Mouse (Mus musculus) heart, postnatal 0 days (tissue): ENCODE data around the gene Rfc4. TPM values are rescaled to one million over a fixed set of nuclear protein-coding genes. Genes with fewer than 3 reads are reported as not detected.

Source experiments
- microRNA-seq: library from miRNA; unstranded; fragments of <30 nt; microRNA quantifications from one replicate; pipeline ENCODE4, GENCODE M21; 2016
- polyA plus RNA-seq: library from polyadenylated mRNA; unstranded; fragments of >200 nt; fragmentation: Nextera tagmentation; extraction: Ambion mirVana; gene quantifications from 2 replicates; pipeline ENCODE4 v1.2.1, GENCODE M21; 2015
- total RNA-seq: library from RNA; depleted of rRNA; stranded (reverse); fragments of >200 nt; gene quantifications from 2 replicates; pipeline ENCODE4 v1.2.3, GENCODE M21; 2014; ENCODE audit warnings: low replicate concordance; rRNA removed

The Rfc4 gene
- total and polyA plus RNA-seq, 2 experiments from 2014 or later: 16.8 to 38.1 TPM

Small RNA genes lying within 50 kb of the gene (microRNA-seq; reads per million reads assigned to microRNA genes)
- gene Gm49346: not detected

Other genes starting within 250 kb of the Rfc4 start
- 43.4 and 62.1 TPM in 2 replicates for gene Ahsg, start 236.5 kb downstream of the Rfc4 start, total RNA-seq
- gene Ahsg, start 236.5 kb downstream of the Rfc4 start, polyA plus RNA-seq: 11.1 and 13.0 TPM in 2 replicates
- not detected in 2 replicates for gene Fetub, start 209.4 kb downstream of the Rfc4 start, total RNA-seq
- 0.30 TPM in 1 of 2 replicates, not detected in the other for gene Fetub, start 209.4 kb downstream of the Rfc4 start, polyA plus RNA-seq
- gene Hrg, start 176.7 kb downstream of the Rfc4 start, total RNA-seq: not detected in 2 replicates
- gene Hrg, start 176.7 kb downstream of the Rfc4 start, polyA plus RNA-seq: not detected in 2 replicates
- gene Kng2, start 98.3 kb downstream of the Rfc4 start, total RNA-seq: not detected in 2 replicates
- 0.15 TPM in 1 of 2 replicates, not detected in the other for gene Kng2, start 98.3 kb downstream of the Rfc4 start, polyA plus RNA-seq
- 0.46 and 1.3 TPM in 2 replicates for gene Kng1, start 69.9 kb downstream of the Rfc4 start, total RNA-seq
- 0.18 and 0.26 TPM in 2 replicates for gene Kng1, start 69.9 kb downstream of the Rfc4 start, polyA plus RNA-seq
- 229 and 270 TPM in 2 replicates for gene Eif4a2, start 20.3 kb downstream of the Rfc4 start, total RNA-seq
- 97.3 and 106 TPM in 2 replicates for gene Eif4a2, start 20.3 kb downstream of the Rfc4 start, polyA plus RNA-seq
- 0.73 TPM in 1 of 2 replicates, not detected in the other for gene Adipoq, start 18.8 kb upstream of the Rfc4 start, total RNA-seq
- 0.20 and 1.0 TPM in 2 replicates for gene Adipoq, start 18.8 kb upstream of the Rfc4 start, polyA plus RNA-seq
- 23.5 and 34.4 TPM in 2 replicates for gene St6gal1, start 97.0 kb upstream of the Rfc4 start, total RNA-seq
- gene St6gal1, start 97.0 kb upstream of the Rfc4 start, polyA plus RNA-seq: 8.8 and 10.0 TPM in 2 replicates